Mouse (Mus musculus): ENCODE measurements at regions not wholly inside any gene's neighbourhood (a gene's known extent, or its start where the extent isn't known, plus 50 kb on each side); places are given as distances from the start of the nearest gene placed in this dataset.

- DNase-seq: no peak
- intact Hi-C loops (cut with DNase I; ENCODE audit: low total_unique reads): no loop called here
These were observed 60.4 kb upstream of the Adgrf1 start for GRCm38 (mm10) chr17:43209727-43210126.

GRCm38 (mm10) chr17:43214038-43214437 is 56.1 kb upstream of the Adgrf1 start:
- DNase-seq: no peak
- intact Hi-C loops (cut with DNase I; ENCODE audit: low total_unique reads): no loop called here

- DNase-seq: no peak
- intact Hi-C loops (cut with DNase I; ENCODE audit: low total_unique reads): loop anchor here (10.0 kb wide), 1 partner anchor 85 kb away; no protein-coding TSS in a partner anchor
These were observed 50.5 kb upstream of the Adgrf1 start for GRCm38 (mm10) chr17:43219636-43220035.

All from gastrocnemius, postnatal 14 days (tissue).